Comparison of ENCODE assay signal across 8 mouse cellular contexts in genomic region chr5:137746851-137747325, GRCm38 (mm10). TPM values are rescaled to one million over a fixed set of nuclear protein-coding genes. Genes with fewer than 3 reads are reported as not detected.
DNase-seq lines count a peak whose midpoint lies in the region; ATAC-seq and TF ChIP-seq lines count a peak whose summit lies in the region.

No protein-coding gene starts in this region.

- under 1% methylated on average over 16 of the region's 16 CpGs for WGBS in thymus, adult 2 months
- under 1% methylated on average over 16 of the region's 16 CpGs for WGBS in intestine, embryonic 16.5 days
- 1% methylated on average over 16 of the region's 16 CpGs for WGBS in midbrain, embryonic 11.5 days

- no peak for TF ChIP-seq POLR2A in thymus, adult 2 months (IDR thresholded peaks at IDR 0.05; ENCODE audit: control insufficient read depth, extremely low read depth, insufficient read depth, low read length, poor library complexity)

- H3K4me3 ChIP-seq in thymus, adult 2 months (ENCODE audit: control insufficient read depth, insufficient read depth, low read length) = peak overlapping the region; percentile 97
- peak overlapping the region; percentile 89 for H3K4me3 ChIP-seq in intestine, embryonic 16.5 days (ENCODE audit: low read length)
- H3K4me3 ChIP-seq in midbrain, embryonic 11.5 days (ENCODE audit: low read depth, low read length) = peak overlapping the region; percentile 66

- peaks cover 19% of the 10 kb centered on the region for H3K36me3 ChIP-seq in thymus, adult 2 months (ENCODE audit: control insufficient read depth, insufficient read depth, low read length)
- H3K36me3 ChIP-seq in intestine, embryonic 16.5 days (ENCODE audit: control insufficient read depth, insufficient read depth, low read length) = peaks cover 1% of the 10 kb centered on the region
- peaks cover under 1% of the 10 kb centered on the region; the same call in 1 of the 2 replicates for H3K36me3 ChIP-seq in midbrain, embryonic 11.5 days (ENCODE audit: control insufficient read depth, insufficient read depth, low read length)

- peak overlapping the region; percentile 97 for H3K4me2 ChIP-seq in intestine, embryonic 16.5 days (ENCODE audit: low read depth, low read length)
- peak overlapping the region; percentile 97 for H3K4me2 ChIP-seq in midbrain, embryonic 11.5 days

- ATAC-seq in cerebellum, adult (ENCODE audit: insufficient number of reproducible peaks, low FRiP score, low TSS enrichment) = no peak
- ATAC-seq in intestine, embryonic 16.5 days = no peak
- ATAC-seq in midbrain, embryonic 11.5 days (ENCODE audit: low FRiP score) = 0 out of 2 replicates have a peak, but pooled peaks have one; percentile 5

- DNase-seq in cerebellum, adult 9-10 months = peak; percentile 48
- no peak for DNase-seq in thymus, adult 2 months
- DNase-seq in thymus, postnatal 0 days (ENCODE audit: low spot score) = no peak
- DNase-seq in midbrain, embryonic 11.5 days (ENCODE audit: low spot score, missing footprints) = peak; percentile 89
- DNase-seq in frontal cortex, postnatal 25 days (ENCODE audit: low spot score in 2 of 2) = no peak
- no peak for DNase-seq in gastrocnemius, postnatal 10 days

- TF ChIP-seq CTCF in thymus, adult 2 months (IDR thresholded peaks at IDR 0.05; ENCODE audit: borderline replicate concordance, control insufficient read depth, extremely low read depth, insufficient read depth, low read length, poor library complexity) = no peak

- H3K9ac ChIP-seq in intestine, embryonic 16.5 days (ENCODE audit: low read depth, low read length) = peak overlapping the region; percentile 96
- H3K9ac ChIP-seq in midbrain, embryonic 11.5 days (ENCODE audit: low read length) = peak overlapping the region; percentile 81

- no peaks in the 10 kb centered on the region for H3K9me3 ChIP-seq in intestine, embryonic 16.5 days (ENCODE audit: control insufficient read depth, low read length)
- H3K9me3 ChIP-seq in midbrain, embryonic 11.5 days (ENCODE audit: control insufficient read depth, low read length) = no peaks in the 10 kb centered on the region

- H3K27me3 ChIP-seq in thymus, adult 2 months (ENCODE audit: control insufficient read depth, insufficient read depth, low read length) = no peaks in the 10 kb centered on the region
- no peaks in the 10 kb centered on the region for H3K27me3 ChIP-seq in intestine, embryonic 16.5 days (replicated peaks; ENCODE audit: control insufficient read depth, insufficient read depth, low read length)
- no peaks in the 10 kb centered on the region for H3K27me3 ChIP-seq in midbrain, embryonic 11.5 days (ENCODE audit: control insufficient read depth, insufficient read depth, low read length)

- H3K27ac ChIP-seq in thymus, adult 2 months (ENCODE audit: control insufficient read depth, insufficient read depth, low read length) = peak overlapping the region; percentile 94
- H3K27ac ChIP-seq in intestine, embryonic 16.5 days (ENCODE audit: low read length) = peak overlapping the region; percentile 99
- peak overlapping the region; percentile 86; the same call in 1 of the 2 replicates for H3K27ac ChIP-seq in midbrain, embryonic 11.5 days (ENCODE audit: low read depth, low read length)

- peaks cover 16% of the 10 kb centered on the region for H3K4me1 ChIP-seq in thymus, adult 2 months (replicated peaks; ENCODE audit: control insufficient read depth, insufficient read depth, low read length)
- peaks cover 28% of the 10 kb centered on the region for H3K4me1 ChIP-seq in intestine, embryonic 16.5 days (ENCODE audit: control insufficient read depth, insufficient read depth, low read length)
- peaks cover 27% of the 10 kb centered on the region for H3K4me1 ChIP-seq in midbrain, embryonic 11.5 days (ENCODE audit: control insufficient read depth, insufficient read depth, low read length)

RNA-seq across cellular contexts. Expression of gene Tsc22d4, which starts 1.4 kb away (rescaled TPM):
- 670 and 672 TPM in 2 replicates for polyA plus RNA-seq in thymus, adult 2 months (2012; rRNA removed)
- 353 and 419 TPM in 2 replicates for polyA plus RNA-seq in thymus, postnatal 0 days (2015; fragmentation: Nextera tagmentation; extraction: Ambion mirVana)
- polyA plus RNA-seq in intestine, embryonic 16.5 days (2015; fragmentation: Nextera tagmentation; extraction: Ambion mirVana) = 116 and 122 TPM in 2 replicates
- polyA plus RNA-seq in midbrain, embryonic 11.5 days (2014; fragmentation: Nextera tagmentation; extraction: Ambion mirVana) = 47.0 and 62.9 TPM in 2 replicates
- total RNA-seq in gastrocnemius, postnatal 10 days (2021) = 100 to 1,000 TPM; 189 to 203 TPM

RNA-seq across cellular contexts. Expression of gene Nyap1, which starts 5.5 kb away (rescaled TPM):
- polyA plus RNA-seq in thymus, adult 2 months (2012; rRNA removed) = 97.2 and 110 TPM in 2 replicates
- polyA plus RNA-seq in thymus, postnatal 0 days (2015; fragmentation: Nextera tagmentation; extraction: Ambion mirVana) = 7.2 and 8.8 TPM in 2 replicates
- 2.2 and 2.3 TPM in 2 replicates for polyA plus RNA-seq in intestine, embryonic 16.5 days (2015; fragmentation: Nextera tagmentation; extraction: Ambion mirVana)
- 4.8 TPM in 2 replicates for polyA plus RNA-seq in midbrain, embryonic 11.5 days (2014; fragmentation: Nextera tagmentation; extraction: Ambion mirVana)
- total RNA-seq in gastrocnemius, postnatal 10 days (2021) = under 1 TPM; 0.45 to 0.75 TPM

RNA-seq across cellular contexts. Expression of gene Ppp1r35, which starts 31.8 kb away (rescaled TPM):
- 101 and 120 TPM in 2 replicates for polyA plus RNA-seq in thymus, adult 2 months (2012; rRNA removed)
- polyA plus RNA-seq in thymus, postnatal 0 days (2015; fragmentation: Nextera tagmentation; extraction: Ambion mirVana) = 69.4 and 69.6 TPM in 2 replicates
- polyA plus RNA-seq in intestine, embryonic 16.5 days (2015; fragmentation: Nextera tagmentation; extraction: Ambion mirVana) = 19.3 and 19.8 TPM in 2 replicates
- 73.3 and 83.1 TPM in 2 replicates for polyA plus RNA-seq in midbrain, embryonic 11.5 days (2014; fragmentation: Nextera tagmentation; extraction: Ambion mirVana)
- total RNA-seq in gastrocnemius, postnatal 10 days (2021) = 10 to 100 TPM in 1 of 2 experiments, 1 to 10 TPM in 1; 9.8 to 13.5 TPM

RNA-seq across cellular contexts. Expression of gene Mepce, which starts 40.6 kb away (rescaled TPM):
- polyA plus RNA-seq in thymus, adult 2 months (2012; rRNA removed) = 81.9 and 87.5 TPM in 2 replicates
- polyA plus RNA-seq in thymus, postnatal 0 days (2015; fragmentation: Nextera tagmentation; extraction: Ambion mirVana) = 13.1 and 17.2 TPM in 2 replicates
- 7.1 and 7.4 TPM in 2 replicates for polyA plus RNA-seq in intestine, embryonic 16.5 days (2015; fragmentation: Nextera tagmentation; extraction: Ambion mirVana)
- polyA plus RNA-seq in midbrain, embryonic 11.5 days (2014; fragmentation: Nextera tagmentation; extraction: Ambion mirVana) = 11.4 and 11.5 TPM in 2 replicates
- total RNA-seq in gastrocnemius, postnatal 10 days (2021) = 10 to 100 TPM; 22.4 to 22.8 TPM

RNA-seq across cellular contexts. Expression of gene Zcwpw1, which starts 40.7 kb away (rescaled TPM):
- polyA plus RNA-seq in thymus, adult 2 months (2012; rRNA removed) = 4.6 TPM in 2 replicates
- polyA plus RNA-seq in thymus, postnatal 0 days (2015; fragmentation: Nextera tagmentation; extraction: Ambion mirVana) = 17.7 and 18.6 TPM in 2 replicates
- polyA plus RNA-seq in intestine, embryonic 16.5 days (2015; fragmentation: Nextera tagmentation; extraction: Ambion mirVana) = 11.0 and 11.8 TPM in 2 replicates
- polyA plus RNA-seq in midbrain, embryonic 11.5 days (2014; fragmentation: Nextera tagmentation; extraction: Ambion mirVana) = 11.4 and 14.8 TPM in 2 replicates
- 1 to 10 TPM; 2.0 to 3.1 TPM for total RNA-seq in gastrocnemius, postnatal 10 days (2021)

Comparison
In these comparisons a context has a peak if more than half of its experiments do, and no peak if none do; other contexts are left out.
1. DNase-seq: peak in cerebellum, adult 9-10 months (single experiment) and midbrain, embryonic 11.5 days (single experiment); none in thymus, adult 2 months (single experiment), thymus, postnatal 0 days (single experiment), frontal cortex, postnatal 25 days (0 of 2) and gastrocnemius, postnatal 10 days (single experiment).
2. Peak in every context shown above with its lines, with median percentiles within 50 percentile points of each other: H3K27ac ChIP-seq and H3K4me3 ChIP-seq.